Mouse (Mus musculus): Measurements from ENCODE around the gene Tspan3.

DNA sequence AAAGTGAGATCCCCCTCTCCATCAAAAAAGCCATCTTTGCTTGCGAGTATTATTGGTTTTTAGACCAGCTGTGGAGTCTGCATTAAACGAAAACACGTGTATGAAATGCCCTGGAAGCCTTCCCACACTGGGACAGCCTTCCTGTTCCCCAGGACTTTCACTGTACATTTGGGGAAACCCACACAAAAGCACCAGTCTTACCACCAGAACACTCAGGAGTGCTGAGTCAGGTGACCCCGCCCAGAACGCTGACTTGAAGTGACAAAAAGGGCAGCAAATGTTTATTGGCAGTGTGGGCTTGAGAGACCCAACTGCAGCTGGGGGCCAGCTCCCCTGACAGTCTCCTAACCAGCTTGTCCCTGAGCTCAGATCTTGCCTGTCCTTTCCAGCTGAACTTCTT lies 884 bp upstream of the Tspan3 start:
- TF ChIP-seq POLR2A (IDR thresholded peaks at IDR 0.05; ENCODE audit: low read depth, low read length) = no peak
- TF ChIP-seq CTCF (conservative IDR thresholded peaks at IDR 0.05; ENCODE audit: insufficient read depth, insufficient read length, low read depth, low read length) = no peak

Measured in kidney, adult 2 months (tissue).